Mouse (Mus musculus): ENCODE measurements around the gene Med16. TPM values are rescaled to one million over a fixed set of nuclear protein-coding genes. Genes with fewer than 3 reads are reported as not detected.

Med16 gene
- total RNA-seq, 2 experiments from 2014 or later = 31.2 to 32.8 TPM

DNA sequence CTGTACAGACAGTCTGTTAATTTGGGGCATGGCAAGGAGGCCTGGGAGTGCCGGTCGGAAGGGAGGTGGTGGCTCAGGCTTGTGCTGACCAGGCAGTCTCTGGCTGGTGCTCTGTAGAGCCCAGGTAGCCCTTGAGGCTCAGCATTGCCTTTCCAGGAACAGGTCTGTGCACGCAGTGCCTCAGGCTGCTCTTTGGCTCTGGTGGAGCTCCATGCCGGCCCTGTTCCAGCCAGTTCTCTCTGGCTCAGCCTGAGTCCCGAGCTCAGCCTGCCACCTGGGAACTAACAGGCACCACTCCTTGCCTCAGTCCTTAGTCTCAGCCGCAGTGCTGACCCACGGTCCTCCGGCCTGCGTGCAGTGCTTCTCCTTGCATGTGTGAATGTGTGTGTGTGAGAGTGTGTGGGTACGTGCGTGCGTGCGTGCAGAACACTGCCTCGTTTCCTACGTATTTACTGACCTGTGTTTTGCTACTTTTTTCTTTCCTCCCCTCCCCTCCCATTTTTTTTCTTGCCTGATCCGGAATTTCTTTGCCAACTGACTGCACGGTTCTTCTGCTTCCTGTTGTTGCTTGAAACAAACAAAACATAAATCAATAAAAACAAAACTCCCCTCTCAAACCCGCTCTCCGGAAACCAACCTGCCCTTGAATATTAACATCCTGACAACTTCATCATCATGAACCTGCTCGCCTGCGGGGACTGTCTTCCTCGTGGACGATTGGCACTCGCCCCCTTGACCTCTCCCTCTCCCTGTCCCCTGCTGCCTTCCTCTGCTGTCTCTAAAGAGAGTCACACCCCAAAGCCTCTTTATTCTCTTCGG lies 47.3 kb downstream of the Med16 start:
- DNase-seq (ENCODE audit: low spot score) = no peak

DNA sequence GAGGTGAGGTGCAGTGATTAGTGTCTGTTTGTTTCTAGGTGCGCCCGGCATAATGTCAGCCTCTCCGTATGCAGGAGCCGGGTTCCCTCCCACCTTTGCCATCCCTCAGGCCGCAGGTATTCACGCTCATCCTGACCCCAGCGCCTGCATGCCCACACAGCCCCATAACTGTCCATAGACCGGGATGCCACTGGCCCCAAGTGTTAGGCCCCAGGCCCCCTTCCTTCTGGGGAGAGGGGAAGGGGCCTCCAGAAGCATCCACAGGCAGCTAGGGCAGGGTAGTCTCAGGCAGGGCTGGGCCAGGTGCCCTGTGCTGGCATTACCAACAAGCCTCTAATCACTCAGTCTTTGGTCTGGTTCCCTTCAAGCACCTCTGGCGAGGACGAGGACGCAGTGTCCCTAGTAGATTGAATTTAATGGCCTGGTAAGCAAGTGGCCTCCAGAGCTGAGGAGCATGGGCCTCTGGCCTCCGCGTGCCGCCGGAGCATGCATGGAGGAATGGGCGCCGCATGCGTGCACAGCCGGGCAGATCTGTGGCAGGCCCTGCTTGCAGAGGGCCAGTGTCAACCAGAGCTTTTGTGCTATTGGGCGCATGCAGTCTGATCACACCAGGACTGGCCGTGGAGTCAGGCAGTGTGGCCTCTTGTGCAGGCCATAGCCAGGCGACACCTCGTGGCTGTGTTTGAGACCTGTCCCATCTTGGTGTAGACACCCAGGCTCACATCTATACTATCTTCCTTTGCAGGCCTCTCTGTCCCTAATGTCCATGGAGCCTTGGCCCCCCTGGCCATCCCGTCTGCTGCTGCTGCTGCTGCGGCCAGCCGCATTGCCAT lies 48.4 kb downstream of the Med16 start:
- DNase-seq (ENCODE audit: low spot score) = no peak

DNA sequence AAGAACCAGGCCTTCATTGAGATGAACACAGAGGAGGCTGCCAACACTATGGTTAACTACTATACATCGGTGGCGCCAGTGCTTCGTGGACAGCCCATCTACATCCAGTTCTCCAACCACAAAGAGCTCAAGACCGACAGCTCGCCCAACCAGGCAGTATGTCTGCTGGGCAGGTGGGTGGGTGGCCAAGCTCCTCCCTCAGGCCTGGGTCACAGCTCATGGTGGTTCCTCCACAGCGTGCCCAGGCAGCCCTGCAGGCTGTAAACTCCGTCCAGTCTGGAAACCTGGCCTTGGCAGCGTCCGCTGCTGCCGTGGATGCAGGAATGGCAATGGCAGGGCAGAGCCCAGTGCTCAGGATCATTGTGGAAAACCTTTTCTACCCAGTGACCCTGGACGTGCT lies 49.6 kb downstream of the Med16 start:
- no peak for DNase-seq (ENCODE audit: low spot score)

DNA sequence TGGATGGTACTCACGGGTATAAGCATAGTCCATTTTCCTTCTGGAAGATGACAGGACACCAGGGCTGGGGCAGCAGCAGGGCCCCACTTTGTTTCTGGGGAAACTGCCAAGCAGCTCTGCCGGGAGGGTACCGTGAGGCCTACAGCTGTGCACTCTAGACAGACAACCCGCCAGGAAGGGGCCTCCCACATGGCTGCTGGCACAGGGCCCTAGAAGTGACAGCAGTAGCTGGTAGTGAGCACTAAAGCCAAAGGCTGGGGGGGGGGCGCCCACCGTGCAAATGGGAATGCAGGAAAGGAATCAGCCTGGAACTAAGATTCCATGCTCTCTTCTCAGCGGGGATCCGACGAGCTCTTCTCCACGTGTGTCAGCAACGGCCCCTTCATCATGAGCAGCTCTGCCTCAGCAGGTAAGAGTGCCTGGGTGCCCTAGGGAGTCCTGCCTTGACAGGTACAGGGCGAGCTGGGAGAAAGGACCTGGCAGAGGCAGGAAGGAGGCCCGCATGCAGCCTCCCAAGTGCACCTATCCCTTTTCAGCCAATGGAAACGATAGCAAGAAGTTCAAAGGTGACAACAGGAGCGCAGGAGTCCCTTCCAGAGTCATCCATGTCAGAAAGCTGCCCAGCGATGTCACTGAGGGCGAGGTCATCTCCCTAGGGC lies 50.2 kb downstream of the Med16 start:
- DNase-seq (ENCODE audit: low spot score) = no peak

DNA sequence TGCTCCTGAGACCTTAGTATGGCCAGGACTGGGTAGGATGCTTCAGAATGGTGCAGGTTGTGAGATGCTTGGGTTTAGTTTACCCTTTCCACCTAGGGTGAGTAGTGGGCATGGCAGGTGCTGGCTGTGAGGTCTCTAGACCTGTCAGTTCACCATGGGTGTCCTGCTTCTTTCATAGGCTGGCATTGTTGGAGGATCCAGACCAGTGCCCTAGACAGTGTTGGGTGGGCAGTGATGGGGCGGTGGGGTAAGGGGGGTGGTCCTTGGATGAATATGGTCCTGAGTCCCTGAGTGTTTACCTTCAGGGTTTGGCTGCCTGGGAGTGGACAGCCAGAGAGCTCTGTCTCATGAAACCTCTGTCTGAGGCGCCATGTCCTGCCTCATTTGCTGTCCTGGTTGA lies 50.8 kb downstream of the Med16 start:
- no peak for DNase-seq (ENCODE audit: low spot score)

DNA sequence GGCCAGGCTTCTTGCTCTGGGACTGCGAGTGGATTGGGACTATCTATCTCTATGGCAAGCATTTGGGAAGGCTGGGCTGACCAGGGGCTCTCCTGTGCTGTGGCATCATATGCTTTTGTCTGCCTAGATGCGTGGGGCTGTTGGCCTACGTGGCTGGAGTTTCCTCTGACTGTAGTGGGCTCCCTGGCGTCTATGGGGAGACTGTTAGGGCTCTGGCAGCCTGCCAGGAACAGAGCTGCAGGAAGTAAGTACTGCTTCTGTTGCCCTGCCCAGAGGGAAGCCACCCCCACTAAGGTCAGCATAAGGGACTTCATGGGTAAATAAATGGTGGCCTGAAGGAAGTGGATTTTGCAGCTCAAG lies 51.3 kb downstream of the Med16 start:
- peak; percentile 50 for DNase-seq (ENCODE audit: low spot score)

DNA sequence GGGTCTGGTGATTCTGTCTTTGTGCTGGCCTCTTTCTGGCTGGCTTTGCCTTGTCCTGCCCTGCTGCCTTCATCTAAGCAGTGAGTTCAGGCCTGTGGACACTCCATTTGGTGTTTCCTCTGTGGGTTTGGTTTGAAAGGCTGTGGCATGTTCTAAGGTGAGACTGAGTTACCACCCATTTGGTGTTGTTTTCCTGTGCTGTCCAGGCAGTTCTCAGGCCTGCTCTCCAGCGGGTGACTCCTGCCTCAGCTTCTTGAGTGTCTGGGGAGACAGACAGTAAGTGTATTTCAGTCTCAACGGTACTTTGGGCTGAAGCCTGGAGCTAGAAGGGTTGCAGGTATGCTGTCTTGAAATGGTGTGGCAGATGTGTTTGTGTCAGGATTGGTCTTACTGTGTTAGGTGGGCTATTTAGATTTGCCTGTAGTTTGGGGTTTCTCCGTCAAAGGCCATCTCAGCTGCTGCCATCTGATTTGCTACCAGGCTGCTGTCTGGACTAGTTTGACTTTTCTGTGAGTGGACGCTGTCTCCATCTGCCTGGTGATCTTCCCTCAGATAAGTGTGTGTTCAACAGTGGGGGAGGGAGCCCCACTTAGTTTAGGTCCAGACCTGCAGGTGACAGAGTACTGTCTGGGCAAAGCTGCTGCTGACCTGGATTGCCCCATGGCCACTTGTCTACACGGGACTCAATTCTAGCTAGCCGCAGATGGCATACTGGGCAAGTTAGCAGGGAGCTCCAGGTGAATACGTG lies 51.8 kb downstream of the Med16 start:
- DNase-seq (ENCODE audit: low spot score) = no peak

DNA sequence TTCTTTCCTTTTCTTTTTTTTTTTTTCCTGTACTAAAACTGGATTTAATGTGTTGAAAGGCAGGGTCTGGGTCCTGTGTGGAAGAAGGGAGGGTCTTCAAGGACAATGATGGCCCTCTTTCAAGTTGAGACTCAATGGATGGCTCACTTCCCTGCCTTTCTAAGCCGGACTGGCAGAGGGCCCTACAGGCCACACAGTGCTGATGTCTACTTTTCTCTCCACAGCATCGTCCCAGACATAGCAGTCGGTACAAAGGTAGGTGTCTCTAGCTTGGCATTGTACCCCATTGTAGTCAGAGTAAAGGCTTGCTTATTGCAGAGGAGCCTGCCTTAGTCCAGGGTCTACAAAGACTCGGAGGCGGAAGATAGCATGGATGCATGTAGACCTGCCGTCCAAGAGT lies 52.4 kb downstream of the Med16 start:
- no peak for DNase-seq (ENCODE audit: low spot score)

DNA sequence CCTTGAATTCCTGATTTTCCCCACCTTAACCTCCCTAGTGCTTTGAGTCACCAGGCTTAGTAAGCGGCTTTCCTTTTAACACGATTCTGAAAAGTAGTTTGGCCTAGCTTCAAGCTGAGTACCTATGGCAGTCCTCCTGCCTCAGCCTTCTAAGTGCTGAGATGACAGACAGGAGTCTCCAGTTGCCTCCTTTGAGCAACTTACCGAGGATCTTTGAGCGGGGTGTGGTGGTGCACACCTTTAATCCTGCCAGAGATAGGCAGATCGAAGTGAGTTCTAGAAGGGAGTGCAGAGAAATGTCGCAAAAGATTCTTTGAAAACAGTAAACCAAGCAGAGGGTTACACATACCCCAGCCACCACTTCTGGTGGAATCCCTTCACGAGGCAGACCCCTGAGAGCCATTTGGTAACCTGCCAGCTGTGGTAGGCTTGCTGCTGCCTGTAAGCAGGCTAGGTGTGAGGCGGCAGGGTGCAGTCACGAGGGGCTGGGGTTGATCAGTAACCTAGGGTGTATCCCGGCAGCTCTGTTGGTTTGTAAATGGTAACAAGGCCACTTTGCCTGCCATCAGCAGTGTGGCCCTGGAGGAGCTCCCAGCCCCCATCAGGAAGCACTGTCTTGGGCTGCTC lies 53.1 kb downstream of the Med16 start:
- DNase-seq (ENCODE audit: low spot score) = no peak

DNA sequence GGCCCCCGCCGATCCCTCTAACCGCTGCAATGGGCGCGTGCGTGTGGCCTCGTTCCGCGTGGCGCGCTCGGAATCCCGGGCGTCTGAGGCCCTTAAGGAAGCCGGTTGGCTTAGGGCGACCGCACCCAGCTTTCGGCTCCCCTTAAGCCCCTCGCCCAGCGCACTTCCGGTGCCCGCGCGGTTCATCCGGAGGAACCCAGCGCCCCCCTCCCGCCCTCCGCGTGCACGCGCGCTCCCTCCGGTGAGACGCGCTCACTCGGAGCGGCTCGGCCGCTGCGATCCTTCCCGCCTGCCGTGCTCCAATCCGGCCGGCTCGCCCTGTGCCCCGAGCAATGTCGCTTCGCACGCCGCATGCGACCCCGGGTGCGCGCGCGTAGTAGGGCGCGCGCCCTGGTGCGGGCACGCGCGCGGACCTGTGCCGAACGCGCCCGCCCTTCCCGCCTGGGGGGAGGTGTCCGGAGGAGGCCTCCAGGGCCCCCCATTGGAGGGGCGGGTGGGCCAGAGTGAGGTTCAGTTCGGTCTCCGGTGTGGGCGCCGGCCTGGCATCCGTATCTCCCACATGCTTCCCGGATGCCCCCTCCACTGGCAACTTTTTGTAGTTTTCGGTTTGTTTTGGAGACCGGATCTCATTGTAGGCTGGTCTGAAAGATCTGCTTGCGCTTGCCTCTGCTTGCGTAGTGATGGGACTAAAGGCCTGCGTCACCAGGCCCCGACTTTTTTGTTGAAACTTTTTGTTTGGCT lies 53.8 kb downstream of the Med16 start:
- peak; percentile 63 for DNase-seq (ENCODE audit: low spot score)

DNA sequence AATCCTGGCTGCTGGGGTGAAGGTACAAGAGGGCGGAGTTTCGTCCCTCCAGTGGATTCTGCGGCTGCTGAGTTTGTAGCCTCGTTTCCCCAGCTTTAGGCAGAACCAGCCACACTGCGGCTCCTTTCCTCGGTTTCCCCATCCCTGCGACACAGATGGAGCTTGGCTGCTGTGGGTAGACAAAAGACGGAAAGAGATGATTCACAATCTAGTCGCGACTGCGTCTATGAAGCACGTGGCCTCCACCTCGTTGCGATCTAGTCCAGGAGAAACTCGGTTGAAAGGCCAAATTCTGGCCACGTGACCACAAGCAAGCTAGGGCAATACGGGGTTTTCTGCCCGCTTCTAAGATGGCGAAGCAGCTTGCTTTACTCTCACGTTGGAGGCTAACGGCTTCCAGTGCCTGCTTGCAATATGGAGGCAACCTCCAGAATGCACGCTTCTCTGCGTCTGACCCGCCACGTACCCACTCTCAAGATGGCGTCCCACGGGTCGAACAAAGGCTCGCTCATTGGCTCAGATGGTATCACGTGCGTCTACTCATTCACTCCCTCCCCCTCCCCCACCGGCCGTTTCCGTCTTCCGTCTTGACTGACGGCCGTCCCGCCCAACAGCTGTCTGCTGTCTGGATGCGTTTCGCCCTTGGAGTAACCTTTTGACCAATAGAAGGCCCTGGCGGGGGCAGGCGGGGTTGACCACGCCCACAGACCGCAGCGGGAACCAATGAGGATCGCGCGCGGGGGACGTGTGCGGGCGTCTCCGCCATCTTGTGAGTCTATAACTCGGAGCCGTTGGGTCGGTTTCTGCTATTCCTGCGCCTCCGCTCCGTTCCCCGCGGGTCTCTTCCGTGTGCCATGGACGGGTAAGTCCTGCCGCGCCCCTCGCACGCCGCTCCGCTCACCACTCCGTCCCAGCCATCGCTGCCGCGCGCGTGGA lies 54.6 kb downstream of the Med16 start, which contains the start of gene Ptbp1:
Gene Ptbp1, plus strand, starts transcription at position 568 of the 936 bp plus-strand sequence.
- DNase-seq (ENCODE audit: low spot score) = peak; percentile 99

DNA sequence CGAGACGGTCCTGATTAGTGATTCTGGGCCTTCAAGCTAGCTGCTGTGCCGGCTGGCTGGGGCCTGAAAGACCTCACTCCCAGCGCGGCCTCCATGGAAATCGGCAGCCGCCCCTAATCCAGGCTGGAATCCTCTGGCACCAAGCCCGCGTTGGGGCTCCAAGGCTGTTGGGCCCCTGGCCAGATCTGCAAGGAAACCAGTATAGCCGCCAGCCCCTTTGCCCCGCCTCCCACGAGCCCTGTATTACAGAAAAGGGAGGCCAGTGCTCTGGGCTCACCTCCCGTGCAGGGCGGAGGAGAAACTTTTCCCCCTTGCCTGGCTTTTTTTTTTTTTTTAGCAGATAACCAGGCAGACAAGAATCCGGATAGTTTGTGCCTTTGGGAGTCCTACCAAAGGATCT lies 55.3 kb downstream of the Med16 start:
- peak; percentile 96 for DNase-seq (ENCODE audit: low spot score)

DNA sequence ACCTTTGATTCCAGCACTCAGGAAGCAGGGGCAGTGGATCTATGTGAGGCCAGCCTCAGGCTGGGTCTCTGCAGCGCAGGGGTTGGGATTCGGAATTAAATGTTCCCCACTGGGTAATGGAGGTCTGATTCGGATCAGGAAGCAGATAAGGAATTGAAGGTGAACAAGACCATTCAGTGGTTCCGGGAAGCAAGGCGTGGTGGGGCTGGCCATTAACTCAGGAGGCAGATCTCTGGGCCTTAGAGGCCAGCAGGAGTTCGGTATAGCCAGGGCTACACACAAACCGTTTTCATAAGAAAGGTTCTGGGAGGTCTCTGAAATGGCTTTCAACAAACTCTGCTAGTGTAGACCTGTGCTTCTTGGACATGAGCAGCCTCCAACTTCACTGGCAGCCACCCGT lies 55.9 kb downstream of the Med16 start:
- no peak for DNase-seq (ENCODE audit: low spot score)

DNA sequence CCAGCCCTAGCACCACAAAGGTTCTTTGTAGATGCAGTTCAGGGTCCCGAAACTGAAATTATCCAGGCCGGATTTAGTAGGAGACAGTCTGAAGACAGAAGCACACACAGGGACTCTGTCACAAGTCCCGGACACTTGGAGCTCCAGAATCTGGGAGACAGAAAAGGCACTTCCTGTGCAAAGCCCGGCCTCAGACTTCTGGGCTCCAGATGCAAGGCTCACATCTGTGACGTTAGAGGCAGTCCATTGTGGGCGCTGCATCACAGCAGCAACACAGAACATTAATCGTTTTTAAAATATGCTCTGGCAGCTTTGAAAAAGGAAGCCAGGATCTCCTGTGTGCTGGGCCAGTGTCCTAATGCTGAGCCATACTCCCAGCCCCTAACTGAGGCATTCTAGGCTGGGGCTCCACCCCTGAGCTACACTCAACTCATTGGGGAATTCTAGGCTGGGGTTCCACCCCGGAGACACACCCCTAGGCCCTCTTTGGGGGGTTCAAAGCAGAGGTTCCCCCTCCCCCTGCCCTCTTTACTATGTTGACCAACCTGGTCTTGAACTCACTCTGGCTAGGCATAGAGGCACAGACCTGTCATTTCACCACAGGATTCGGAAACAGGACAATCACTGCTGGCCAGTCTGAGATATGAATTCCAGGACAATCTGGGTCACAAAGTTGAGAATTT lies 56.5 kb downstream of the Med16 start:
- DNase-seq (ENCODE audit: low spot score) = peak; percentile 37

DNA sequence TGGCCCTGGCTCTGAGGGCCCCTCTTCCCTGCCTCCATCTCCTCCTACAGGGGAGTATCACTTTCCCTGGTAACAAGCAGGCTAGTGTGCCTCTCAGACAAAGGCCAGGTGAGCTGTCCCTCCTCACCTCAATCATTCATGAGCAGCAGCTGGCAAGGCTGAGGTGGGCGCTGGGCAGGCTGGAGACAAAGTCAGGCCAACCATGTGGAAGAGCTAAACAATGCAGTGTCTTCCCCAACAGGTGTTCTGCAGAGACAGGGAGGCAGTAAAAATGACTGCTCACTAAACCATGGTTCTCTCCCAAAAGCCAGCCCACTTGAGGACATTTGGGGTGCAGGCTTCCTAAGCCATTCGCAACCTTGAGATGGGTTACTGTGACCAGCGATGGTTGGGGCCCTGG lies 57.1 kb downstream of the Med16 start:
- DNase-seq (ENCODE audit: low spot score) = no peak

DNA sequence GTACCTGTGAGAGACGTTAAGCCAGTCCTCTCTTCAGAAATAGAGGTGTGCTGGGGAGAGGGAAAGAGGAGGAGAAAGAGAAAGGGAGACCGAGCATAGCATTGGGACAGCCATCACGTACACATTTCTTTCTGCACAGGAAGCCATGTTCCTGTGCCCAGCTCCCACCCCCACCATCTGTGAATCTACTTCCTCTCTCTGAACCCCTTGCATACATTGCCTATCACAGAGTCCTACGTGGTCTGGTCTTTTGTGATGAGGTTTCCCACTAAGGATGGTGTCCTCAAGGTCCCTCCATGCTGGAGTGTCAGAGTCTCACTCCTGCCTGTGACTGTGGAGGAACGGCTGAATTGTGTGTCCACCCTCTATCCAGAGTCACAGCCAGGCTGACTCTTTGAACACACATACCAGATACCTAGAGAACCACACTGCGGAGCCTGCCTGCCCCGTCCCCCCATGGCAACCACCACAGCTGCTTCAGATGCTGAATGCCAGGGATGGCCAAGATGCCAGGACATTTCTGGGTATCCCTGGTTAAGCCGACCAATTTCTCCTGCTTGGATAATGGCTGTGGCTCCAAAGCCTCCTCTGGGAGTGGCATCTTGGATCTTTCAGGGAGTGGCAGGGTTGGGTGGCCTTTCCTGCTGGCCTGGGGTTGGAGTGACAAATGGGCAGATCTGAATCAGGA lies 58.6 kb downstream of the Med16 start:
- no peak for DNase-seq (ENCODE audit: low spot score)

DNA sequence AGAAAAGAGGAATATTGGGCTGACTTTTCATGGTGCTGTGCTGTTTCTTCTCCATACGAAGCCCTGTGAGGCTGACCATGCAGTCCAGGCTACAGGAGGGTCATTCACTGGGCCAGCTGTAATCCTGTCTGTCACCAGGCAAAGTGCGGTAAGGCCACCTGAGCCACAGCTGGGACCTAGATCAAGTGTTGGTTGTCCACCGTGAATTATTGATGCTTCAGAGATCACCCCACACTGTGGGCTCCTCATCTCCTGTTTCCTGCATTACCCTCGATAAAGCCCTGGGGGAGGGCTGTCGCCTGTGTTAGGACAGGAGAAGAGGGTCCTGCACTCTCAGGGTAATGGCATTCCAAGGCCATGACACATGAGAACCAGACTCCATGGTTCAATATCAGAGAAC lies 62.2 kb downstream of the Med16 start:
- DNase-seq (ENCODE audit: low spot score) = no peak

All from gastrocnemius, adult 18-20 months (tissue).